Mouse (Mus musculus) kidney, adult 2 months (tissue): ENCODE results near the gene Hmcn1.

ENCODE experiments used
- CTCF ChIP-seq: fragments of 200-500 bp; conservative IDR thresholded peaks from 2 replicates; pipeline ENCODE4 v1.5.1; 2011; ENCODE audit warnings: low read depth, mild to moderate bottlenecking, control low read depth, low read length, moderate library complexity, mixed read lengths; ENCODE audit not compliant: insufficient read depth, insufficient read length
- POLR2A ChIP-seq: fragments of 200-500 bp; IDR thresholded peaks from one replicate; pipeline ENCODE4 v1.6.1; 2011; ENCODE audit warnings: low read depth, low read length, control low read depth

GRCm38 (mm10) chr1:150587410-150587809 is 405.8 kb downstream of the Hmcn1 start:
- TF ChIP-seq CTCF, result no peak
- TF ChIP-seq POLR2A, result no peak
